Mouse (Mus musculus): ENCODE data around the gene Lman2l. TPM values are rescaled to one million over a fixed set of nuclear protein-coding genes. Genes with fewer than 3 reads are reported as not detected.

The Lman2l gene
- total and polyA plus RNA-seq, 3 experiments: 16.8 to 26.5 (median 26.3) TPM

DNA sequence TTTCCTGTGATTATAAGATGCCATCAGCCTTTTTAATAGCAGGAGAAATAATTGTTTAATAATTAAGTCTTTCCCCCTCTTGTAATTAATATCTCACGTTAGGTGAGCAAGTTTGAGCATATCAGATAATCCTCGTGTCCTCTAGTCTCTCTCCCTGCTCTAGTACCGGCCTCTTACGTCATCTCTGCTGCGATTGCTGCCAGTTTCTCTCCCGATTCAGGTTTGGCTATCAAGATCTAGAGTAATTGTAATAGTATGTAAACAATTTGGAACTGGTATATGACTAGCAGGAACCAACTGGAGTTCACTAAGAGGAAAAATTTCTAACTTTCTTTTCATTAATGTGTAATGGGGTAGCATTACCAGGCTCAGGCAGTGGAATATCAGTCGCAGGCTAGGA lies 40.0 kb upstream of the Lman2l start:
- TF ChIP-seq EP300 (IDR thresholded peaks at IDR 0.05; ENCODE audit: insufficient read depth, low read depth, low read length) (no peak), CTCF (IDR thresholded peaks at IDR 0.05) (no peak), POLR2A (IDR thresholded peaks at IDR 0.05; ENCODE audit: insufficient read depth, low read depth, low read length) (no peak)
- Histone ChIP-seq H3K36me3 (ENCODE audit: control insufficient read depth, insufficient read depth, low read length) (no peaks in the 10 kb centered on the region), H3K27me3 (ENCODE audit: control insufficient read depth, insufficient read depth, low read length) (no peaks in the 10 kb centered on the region), H3K27ac (no peak overlapping the region), H3K79me2 (replicated peaks; ENCODE audit: control insufficient read depth, insufficient read depth, low read length) (no peaks in the 10 kb centered on the region), H3K4me1 (ENCODE audit: control insufficient read depth, insufficient read depth, low read length) (no peaks in the 10 kb centered on the region), H3K4me3 (no peak overlapping the region), H3K9ac (ENCODE audit: low read depth, low read length) (no peak overlapping the region)
- DNase-seq: no peak
- 65% methylated on average over 7 of the region's 7 CpGs for WGBS
- intact Hi-C loops (cut with DNase I): no loop called here

DNA sequence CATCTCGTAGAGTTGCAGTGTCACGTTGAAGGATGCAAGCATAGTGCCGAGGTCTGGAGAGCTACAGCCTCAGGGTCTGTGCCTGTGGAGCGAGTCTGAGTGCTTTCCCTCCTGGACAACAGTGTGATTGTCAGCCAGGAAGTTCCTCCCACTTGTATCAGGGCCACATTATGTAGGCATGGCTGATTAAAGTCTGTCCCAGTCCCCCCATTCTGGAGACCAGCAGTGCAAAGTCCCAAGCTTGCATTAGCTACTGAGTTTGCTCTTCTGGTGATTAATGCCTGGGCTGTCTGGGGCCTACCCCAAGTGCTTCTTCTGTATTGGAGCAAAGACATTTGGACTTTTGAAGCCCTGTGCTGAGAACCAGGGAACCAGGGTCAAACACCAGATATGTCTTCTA lies 38.8 kb upstream of the Lman2l start:
- TF ChIP-seq EP300 (IDR thresholded peaks at IDR 0.05; ENCODE audit: insufficient read depth, low read depth, low read length) (no peak), CTCF (IDR thresholded peaks at IDR 0.05) (no peak), POLR2A (IDR thresholded peaks at IDR 0.05; ENCODE audit: insufficient read depth, low read depth, low read length) (no peak)
- Histone ChIP-seq H3K27ac (no peak overlapping the region), H3K4me3 (no peak overlapping the region), H3K79me2 (replicated peaks; ENCODE audit: control insufficient read depth, insufficient read depth, low read length) (no peaks in the 10 kb centered on the region), H3K36me3 (ENCODE audit: control insufficient read depth, insufficient read depth, low read length) (no peaks in the 10 kb centered on the region), H3K27me3 (ENCODE audit: control insufficient read depth, insufficient read depth, low read length) (no peaks in the 10 kb centered on the region), H3K4me1 (ENCODE audit: control insufficient read depth, insufficient read depth, low read length) (no peaks in the 10 kb centered on the region), H3K9ac (ENCODE audit: low read depth, low read length) (no peak overlapping the region)
- intact Hi-C loops (cut with DNase I): no loop called here
- DNase-seq: no peak
- WGBS: 65% methylated on average over 4 of the region's 4 CpGs

DNA sequence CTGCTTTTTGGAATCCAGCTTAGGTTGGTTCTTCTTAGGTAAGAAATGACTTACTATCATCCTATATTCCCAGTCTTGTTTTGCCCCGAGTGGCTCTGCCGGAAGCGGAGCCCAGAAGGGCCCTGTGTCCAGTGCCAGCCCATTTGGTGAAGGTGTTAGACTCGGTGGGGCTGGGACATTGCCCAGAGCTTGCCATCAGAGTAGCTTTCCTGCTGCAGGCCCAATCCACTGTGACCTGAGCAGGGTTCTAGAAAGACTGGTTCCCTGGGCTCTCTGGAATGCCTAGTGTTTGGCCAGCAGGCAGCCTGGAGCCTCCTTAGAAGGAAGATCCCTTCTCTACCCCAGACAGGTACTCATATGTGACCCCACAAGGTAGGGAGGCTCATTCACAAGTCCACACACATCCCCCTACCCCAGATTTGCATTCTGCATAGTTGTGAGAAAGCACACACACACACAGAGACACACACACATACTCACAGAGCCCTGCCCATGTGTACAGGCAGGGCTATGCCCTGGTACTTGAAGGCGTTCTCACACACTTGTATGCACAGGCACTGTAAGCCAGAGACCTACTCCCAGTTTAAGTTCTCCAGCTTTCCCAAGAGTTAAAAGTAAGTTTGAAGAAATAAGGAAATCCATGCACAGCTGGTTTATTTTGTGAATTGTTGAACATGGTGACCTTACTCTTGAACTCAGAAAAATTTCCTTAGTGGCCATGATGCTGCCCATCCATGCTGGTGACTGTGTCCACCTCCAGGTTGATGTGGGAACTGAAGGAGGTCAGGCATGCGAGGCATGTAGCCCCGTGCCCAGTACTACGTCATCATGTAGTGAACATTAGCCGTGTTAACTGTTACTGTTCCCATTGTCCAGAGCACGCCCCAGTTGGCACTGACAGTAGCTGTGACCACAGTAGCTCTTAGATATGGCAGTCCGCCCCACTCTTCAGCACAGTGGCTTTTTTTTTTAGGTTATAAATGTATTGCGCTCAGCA lies 35.1 kb upstream of the Lman2l start:
- Histone ChIP-seq H3K79me2 (replicated peaks; ENCODE audit: control insufficient read depth, insufficient read depth, low read length) (no peaks in the 10 kb centered on the region), H3K4me1 (ENCODE audit: control insufficient read depth, insufficient read depth, low read length) (no peaks in the 10 kb centered on the region), H3K36me3 (ENCODE audit: control insufficient read depth, insufficient read depth, low read length) (no peaks in the 10 kb centered on the region), H3K9ac (ENCODE audit: low read depth, low read length) (no peak overlapping the region), H3K4me3 (no peak overlapping the region), H3K27me3 (ENCODE audit: control insufficient read depth, insufficient read depth, low read length) (no peaks in the 10 kb centered on the region), H3K27ac (no peak overlapping the region)
- TF ChIP-seq CTCF (IDR thresholded peaks at IDR 0.05): no peak
- TF ChIP-seq POLR2A (IDR thresholded peaks at IDR 0.05; ENCODE audit: insufficient read depth, low read depth, low read length): no peak
- no peak for TF ChIP-seq EP300 (IDR thresholded peaks at IDR 0.05; ENCODE audit: insufficient read depth, low read depth, low read length)
- intact Hi-C loops (cut with DNase I): no loop called here
- WGBS: 78% methylated on average over 12 of the region's 12 CpGs
- no peak for DNase-seq

DNA sequence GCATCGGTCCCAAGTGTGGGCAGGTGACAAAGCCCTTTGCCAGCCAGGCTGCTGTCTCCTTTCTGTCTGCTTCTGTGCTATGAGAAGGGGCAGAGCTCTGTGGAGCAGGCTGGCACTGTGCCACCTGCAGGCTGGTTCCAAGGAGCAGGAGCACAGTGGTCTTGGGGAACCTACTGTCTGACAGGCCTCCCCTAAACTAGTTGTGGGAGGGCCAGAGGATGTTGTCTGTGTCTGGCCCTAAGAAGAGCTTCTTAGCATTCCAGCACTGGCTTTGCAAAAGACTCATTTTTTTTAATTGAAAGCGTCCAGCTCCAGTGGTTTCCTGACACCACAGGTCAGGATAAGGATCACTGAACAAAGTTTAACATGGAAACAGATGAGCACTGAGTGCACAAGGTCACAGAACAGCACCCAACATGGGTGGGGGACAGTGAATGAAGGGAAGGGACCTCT lies 33.3 kb upstream of the Lman2l start:
- Histone ChIP-seq H3K4me3 (no peak overlapping the region), H3K79me2 (replicated peaks; ENCODE audit: control insufficient read depth, insufficient read depth, low read length) (no peaks in the 10 kb centered on the region), H3K36me3 (ENCODE audit: control insufficient read depth, insufficient read depth, low read length) (no peaks in the 10 kb centered on the region), H3K27ac (no peak overlapping the region), H3K9ac (ENCODE audit: low read depth, low read length) (no peak overlapping the region), H3K4me1 (ENCODE audit: control insufficient read depth, insufficient read depth, low read length) (peaks cover 2% of the 10 kb centered on the region), H3K27me3 (ENCODE audit: control insufficient read depth, insufficient read depth, low read length) (no peaks in the 10 kb centered on the region)
- no peak for DNase-seq
- WGBS: 53% methylated on average over 2 of the region's 2 CpGs
- intact Hi-C loops (cut with DNase I): no loop called here
- TF ChIP-seq EP300 (IDR thresholded peaks at IDR 0.05; ENCODE audit: insufficient read depth, low read depth, low read length) (no peak), POLR2A (IDR thresholded peaks at IDR 0.05; ENCODE audit: insufficient read depth, low read depth, low read length) (no peak), CTCF (IDR thresholded peaks at IDR 0.05) (no peak)

DNA sequence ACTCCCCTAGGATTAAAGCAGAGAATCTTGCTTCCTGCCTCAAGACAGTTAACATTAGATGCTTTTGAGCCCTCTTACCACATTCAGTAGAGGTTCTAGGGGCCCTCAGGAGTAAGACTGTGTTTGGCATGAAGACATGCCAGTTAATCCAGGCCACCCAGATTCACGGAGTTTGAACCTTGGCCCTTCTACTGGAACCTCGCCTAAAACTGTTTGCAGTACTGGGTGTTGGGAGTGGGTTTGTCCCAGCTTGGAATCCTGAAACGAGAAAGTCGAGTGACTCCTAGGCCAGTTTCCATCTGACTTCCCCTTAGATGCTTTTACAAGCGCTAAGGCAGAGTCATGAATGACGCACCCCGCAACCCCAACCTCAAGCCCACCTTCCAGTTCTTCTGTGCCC lies 31.4 kb upstream of the Lman2l start:
- intact Hi-C loops (cut with DNase I): no loop called here
- TF ChIP-seq CTCF (IDR thresholded peaks at IDR 0.05): no peak
- TF ChIP-seq POLR2A (IDR thresholded peaks at IDR 0.05; ENCODE audit: insufficient read depth, low read depth, low read length): no peak
- no peak for TF ChIP-seq EP300 (IDR thresholded peaks at IDR 0.05; ENCODE audit: insufficient read depth, low read depth, low read length)
- 83% methylated on average over 7 of the region's 7 CpGs for WGBS
- Histone ChIP-seq H3K4me3 (no peak overlapping the region), H3K27me3 (ENCODE audit: control insufficient read depth, insufficient read depth, low read length) (no peaks in the 10 kb centered on the region), H3K4me1 (ENCODE audit: control insufficient read depth, insufficient read depth, low read length) (peaks cover 9% of the 10 kb centered on the region), H3K79me2 (replicated peaks; ENCODE audit: control insufficient read depth, insufficient read depth, low read length) (no peaks in the 10 kb centered on the region), H3K9ac (ENCODE audit: low read depth, low read length) (no peak overlapping the region), H3K36me3 (ENCODE audit: control insufficient read depth, insufficient read depth, low read length) (no peaks in the 10 kb centered on the region), H3K27ac (no peak overlapping the region)
- DNase-seq: no peak

DNA sequence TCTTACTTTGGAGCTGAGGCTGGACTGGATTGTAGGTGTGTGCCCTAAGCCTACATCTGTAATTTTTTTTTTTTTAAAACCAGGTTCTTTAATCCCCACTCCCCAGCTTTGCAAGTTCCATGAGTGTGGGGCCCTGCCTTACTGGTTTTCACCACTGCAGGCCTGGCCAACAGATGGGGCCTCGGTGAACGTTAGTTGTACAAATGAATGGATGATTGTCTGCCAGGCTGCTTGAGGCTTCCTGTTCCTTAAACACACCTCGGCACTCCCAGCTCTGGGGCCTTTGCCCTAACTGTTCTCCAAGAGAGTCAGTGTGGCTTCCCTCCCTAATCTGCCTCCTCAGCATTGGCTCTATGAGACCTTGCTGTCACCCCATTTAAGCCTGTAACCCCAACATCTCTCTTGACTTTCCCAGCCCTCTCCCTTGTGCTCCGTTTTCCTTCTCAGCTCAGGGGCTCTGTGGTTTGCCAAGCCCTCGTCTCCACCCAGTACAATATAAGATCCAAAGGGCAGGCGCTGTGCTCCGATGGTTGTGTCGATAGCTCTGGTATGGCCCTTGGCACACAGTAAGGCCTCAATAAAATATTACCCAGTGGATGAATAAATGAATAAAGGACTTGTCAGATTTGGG lies 30.5 kb upstream of the Lman2l start:
- intact Hi-C loops (cut with DNase I): no loop called here
- H3K79me2 ChIP-seq (replicated peaks; ENCODE audit: control insufficient read depth, insufficient read depth, low read length): no peaks in the 10 kb centered on the region
- H3K27ac ChIP-seq: no peak overlapping the region
- no peaks in the 10 kb centered on the region for H3K27me3 ChIP-seq (ENCODE audit: control insufficient read depth, insufficient read depth, low read length)
- H3K4me3 ChIP-seq: no peak overlapping the region
- WGBS: 52% methylated on average over 8 of the region's 8 CpGs
- peaks cover 9% of the 10 kb centered on the region for H3K4me1 ChIP-seq (ENCODE audit: control insufficient read depth, insufficient read depth, low read length)
- no peaks in the 10 kb centered on the region for H3K36me3 ChIP-seq (ENCODE audit: control insufficient read depth, insufficient read depth, low read length)
- H3K9ac ChIP-seq (ENCODE audit: low read depth, low read length): no peak overlapping the region
- no peak for DNase-seq
- TF ChIP-seq CTCF (IDR thresholded peaks at IDR 0.05) (no peak), POLR2A (IDR thresholded peaks at IDR 0.05; ENCODE audit: insufficient read depth, low read depth, low read length) (no peak), EP300 (IDR thresholded peaks at IDR 0.05; ENCODE audit: insufficient read depth, low read depth, low read length) (no peak)
